Mouse (Mus musculus): ENCODE measurements around the gene Fibcd1. TPM values are rescaled to one million over a fixed set of nuclear protein-coding genes. Genes with fewer than 3 reads are reported as not detected.
A peak's percentile ranks its signal among the peaks of the same experiment; 100 is the strongest.

Gene Fibcd1
- polyA plus RNA-seq, 1 experiment from 2014 or later, result 0.46 TPM

DNA sequence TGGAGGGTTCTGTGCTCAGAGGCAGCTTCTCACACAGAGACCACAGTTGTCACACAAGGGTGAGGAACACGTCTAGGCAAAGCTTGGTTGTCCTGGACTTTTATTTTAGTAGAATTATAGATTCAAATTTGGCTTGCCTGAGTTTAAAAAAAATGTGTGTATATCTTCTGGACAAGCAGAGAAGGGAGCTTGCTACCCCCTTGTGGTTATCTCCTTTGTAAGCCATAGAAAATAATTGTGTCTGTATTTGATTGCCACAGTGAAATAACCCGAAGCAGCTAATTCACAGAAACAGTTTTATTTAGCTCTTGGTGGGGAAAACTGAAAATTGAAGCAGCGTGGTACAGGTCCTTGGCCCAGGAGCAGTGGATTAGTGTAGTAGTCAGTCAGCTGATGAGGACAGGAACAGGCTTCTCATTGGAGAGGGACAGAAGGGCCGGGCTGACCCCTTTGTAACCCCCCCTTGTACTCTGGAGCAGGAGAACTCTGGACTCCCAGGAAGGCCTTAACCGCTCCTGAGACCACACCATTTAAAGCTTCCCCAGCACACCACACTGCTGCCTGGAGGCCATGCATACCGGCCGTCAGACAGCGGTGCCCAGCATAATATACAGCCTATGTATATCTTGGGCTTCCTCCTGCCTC lies 62.7 kb downstream of the Fibcd1 start:
- Histone ChIP-seq H3K9ac (ENCODE audit: low read length) (no peak overlapping the region), H3K4me2 (ENCODE audit: low read length) (no peak overlapping the region), H3K4me3 (ENCODE audit: low read depth, low read length) (no peak overlapping the region), H3K4me1 (replicated peaks; ENCODE audit: control insufficient read depth, insufficient read depth, low read length) (no peaks in the 10 kb centered on the region), H3K9me3 (ENCODE audit: control insufficient read depth, low read length) (no peaks in the 10 kb centered on the region), H3K27me3 (replicated peaks; ENCODE audit: control insufficient read depth, insufficient read depth, low read length) (no peaks in the 10 kb centered on the region), H3K36me3 (ENCODE audit: control insufficient read depth, insufficient read depth, low read length) (peaks cover 97% of the 10 kb centered on the region), H3K27ac (ENCODE audit: low read depth) (no peak overlapping the region)
- 67% methylated on average over 8 of the region's 8 CpGs for WGBS
- ATAC-seq (replicated peaks; ENCODE audit: low FRiP score, low TSS enrichment, low read depth) (no peak), DNase-seq (ENCODE audit: low spot score) (no peak)

DNA sequence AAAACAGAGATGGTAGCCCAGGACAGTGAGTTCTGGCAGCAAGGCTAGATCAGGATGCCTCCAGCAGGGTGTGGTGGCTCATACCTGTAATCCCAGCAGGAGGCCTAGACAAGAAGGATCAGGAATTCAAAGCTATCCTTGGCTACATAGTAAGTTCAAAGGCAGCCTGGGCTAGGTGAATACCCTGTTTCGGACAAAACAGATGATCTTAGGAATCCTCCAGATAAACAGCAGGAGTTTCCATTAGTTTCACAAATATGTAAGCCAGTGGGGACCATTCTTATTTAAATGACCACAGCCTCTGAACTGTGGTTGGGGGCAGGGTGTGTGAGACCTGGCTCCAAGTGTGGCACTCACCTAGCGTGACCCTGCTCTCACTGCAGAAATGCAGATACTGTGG lies 66.5 kb downstream of the Fibcd1 start:
- Histone ChIP-seq H3K4me3 (ENCODE audit: low read depth, low read length) (no peak overlapping the region), H3K36me3 (ENCODE audit: control insufficient read depth, insufficient read depth, low read length) (peaks cover 68% of the 10 kb centered on the region), H3K27me3 (replicated peaks; ENCODE audit: control insufficient read depth, insufficient read depth, low read length) (no peaks in the 10 kb centered on the region), H3K9ac (ENCODE audit: low read length) (no peak overlapping the region), H3K27ac (ENCODE audit: low read depth) (no peak overlapping the region), H3K9me3 (ENCODE audit: control insufficient read depth, low read length) (no peaks in the 10 kb centered on the region), H3K4me1 (replicated peaks; ENCODE audit: control insufficient read depth, insufficient read depth, low read length) (no peaks in the 10 kb centered on the region), H3K4me2 (ENCODE audit: low read length) (no peak overlapping the region)
- 81% methylated on average over 2 of the region's 2 CpGs for WGBS
- no peak for ATAC-seq (replicated peaks; ENCODE audit: low FRiP score, low TSS enrichment, low read depth)
- no peak for DNase-seq (ENCODE audit: low spot score)

DNA sequence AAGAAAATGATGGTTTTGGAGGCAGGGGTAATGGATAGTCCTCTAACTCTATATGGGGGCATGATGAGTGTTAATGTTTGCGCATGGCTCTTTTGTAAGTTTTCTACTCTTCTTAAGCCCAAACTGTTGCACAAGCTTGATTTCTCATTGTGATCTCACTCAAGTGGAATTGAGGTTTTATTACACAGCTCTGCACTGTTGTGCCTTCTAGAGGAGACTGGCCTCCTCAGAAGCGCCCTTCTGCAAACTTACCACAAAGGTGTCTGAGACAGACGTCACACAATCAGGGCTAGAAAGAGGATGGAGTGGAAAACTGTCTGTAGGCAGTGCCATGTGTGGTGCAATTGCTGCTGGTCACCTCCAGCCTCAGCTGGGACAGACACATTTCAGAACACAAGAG lies 69.3 kb downstream of the Fibcd1 start:
- no peak overlapping the region for H3K27ac ChIP-seq (ENCODE audit: low read depth)
- H3K4me2 ChIP-seq (ENCODE audit: low read length), result no peak overlapping the region
- DNase-seq (ENCODE audit: low spot score) (no peak), ATAC-seq (replicated peaks; ENCODE audit: low FRiP score, low TSS enrichment, low read depth) (no peak)
- no peaks in the 10 kb centered on the region for H3K9me3 ChIP-seq (ENCODE audit: control insufficient read depth, low read length)
- H3K4me3 ChIP-seq (ENCODE audit: low read depth, low read length), result no peak overlapping the region
- H3K9ac ChIP-seq (ENCODE audit: low read length), result no peak overlapping the region
- 98% methylated on average over 3 of the region's 3 CpGs for WGBS
- H3K27me3 ChIP-seq (replicated peaks; ENCODE audit: control insufficient read depth, insufficient read depth, low read length), result no peaks in the 10 kb centered on the region
- peaks cover 41% of the 10 kb centered on the region for H3K36me3 ChIP-seq (ENCODE audit: control insufficient read depth, insufficient read depth, low read length)
- peaks cover 15% of the 10 kb centered on the region for H3K4me1 ChIP-seq (replicated peaks; ENCODE audit: control insufficient read depth, insufficient read depth, low read length)

DNA sequence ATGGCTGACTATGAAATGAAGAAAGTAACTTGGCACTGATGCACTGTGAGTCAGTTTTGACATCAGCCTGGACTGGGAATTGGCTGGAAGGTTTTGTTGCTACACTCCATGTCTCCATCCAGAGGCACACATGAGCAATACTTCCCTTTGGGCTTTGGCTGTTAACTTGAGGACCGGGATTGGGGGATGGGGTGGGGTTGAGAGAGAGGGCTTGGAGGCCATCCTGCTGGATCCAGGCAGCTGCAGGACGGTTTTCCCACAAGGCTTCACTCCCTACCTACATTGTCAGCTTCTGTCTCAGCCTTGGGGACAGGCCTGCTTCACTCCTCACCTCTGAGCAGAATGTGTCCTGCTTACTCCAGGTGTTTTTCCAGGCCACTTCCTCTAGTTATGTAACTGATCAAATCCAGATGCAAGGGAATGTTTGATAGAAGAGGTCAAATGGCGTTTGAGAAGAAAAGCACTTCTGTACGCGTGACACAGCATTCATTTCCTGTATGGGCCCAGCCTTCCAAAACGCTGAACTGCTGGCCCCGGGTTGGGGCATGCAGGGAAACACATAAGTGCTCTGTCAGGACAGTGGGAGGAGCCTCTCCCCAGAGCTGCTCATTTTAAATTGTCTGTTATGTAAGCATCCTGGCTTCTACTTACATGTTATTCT lies 74.9 kb downstream of the Fibcd1 start:
- Histone ChIP-seq H3K4me1 (replicated peaks; ENCODE audit: control insufficient read depth, insufficient read depth, low read length) (peaks cover 59% of the 10 kb centered on the region), H3K36me3 (ENCODE audit: control insufficient read depth, insufficient read depth, low read length) (no peaks in the 10 kb centered on the region), H3K4me3 (ENCODE audit: low read depth, low read length) (no peak overlapping the region), H3K27ac (ENCODE audit: low read depth) (peak overlapping the region; percentile 88), H3K27me3 (replicated peaks; ENCODE audit: control insufficient read depth, insufficient read depth, low read length) (no peaks in the 10 kb centered on the region), H3K4me2 (ENCODE audit: low read length) (peak overlapping the region; percentile 7; the same call in 1 of the 2 replicates), H3K9ac (ENCODE audit: low read length) (no peak overlapping the region), H3K9me3 (ENCODE audit: control insufficient read depth, low read length) (no peaks in the 10 kb centered on the region)
- ATAC-seq (replicated peaks; ENCODE audit: low FRiP score, low TSS enrichment, low read depth) (peak; percentile 70; the same call in 1 of the 2 replicates), DNase-seq (ENCODE audit: low spot score) (peak; percentile 63)
- 11% methylated on average over 7 of the region's 7 CpGs for WGBS

DNA sequence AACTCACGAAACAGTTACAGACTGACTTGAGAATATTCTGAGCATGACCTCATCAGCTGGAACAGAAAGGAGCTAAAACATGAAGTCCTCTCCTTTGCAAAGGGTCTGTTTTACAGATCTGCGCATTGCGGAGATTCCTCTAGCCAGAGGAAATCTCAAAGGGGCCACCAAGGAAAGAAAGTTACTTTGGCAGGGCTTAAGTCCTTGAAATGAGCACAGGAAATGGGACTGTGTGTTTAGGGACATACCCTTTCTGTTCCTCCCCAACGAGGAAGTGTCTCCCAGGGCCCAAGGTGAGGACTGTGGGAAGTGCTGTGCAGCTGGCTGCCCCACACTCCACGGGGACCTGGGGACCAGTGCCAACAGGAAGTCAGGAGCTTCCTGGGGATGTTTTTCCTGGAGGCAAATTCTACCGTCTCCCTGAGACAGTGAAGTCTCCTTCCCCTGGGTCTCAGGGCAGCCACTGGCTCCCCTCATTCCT lies 76.1 kb downstream of the Fibcd1 start:
- DNase-seq (ENCODE audit: low spot score) (peak; percentile 66), ATAC-seq (replicated peaks; ENCODE audit: low FRiP score, low TSS enrichment, low read depth) (no peak)
- Histone ChIP-seq H3K9ac (ENCODE audit: low read length) (peak overlapping the region; percentile 38; the same call in 1 of the 2 replicates), H3K27ac (ENCODE audit: low read depth) (peak overlapping the region; percentile 88), H3K9me3 (ENCODE audit: control insufficient read depth, low read length) (no peaks in the 10 kb centered on the region), H3K4me1 (replicated peaks; ENCODE audit: control insufficient read depth, insufficient read depth, low read length) (peaks cover 60% of the 10 kb centered on the region), H3K4me2 (ENCODE audit: low read length) (peak overlapping the region; percentile 28), H3K36me3 (ENCODE audit: control insufficient read depth, insufficient read depth, low read length) (0 out of 2 replicates have a peak, but pooled peaks cover 1% of the 10 kb centered on the region), H3K27me3 (replicated peaks; ENCODE audit: control insufficient read depth, insufficient read depth, low read length) (no peaks in the 10 kb centered on the region), H3K4me3 (ENCODE audit: low read depth, low read length) (no peak overlapping the region)
- 10% methylated on average over 6 of the region's 6 CpGs for WGBS

DNA sequence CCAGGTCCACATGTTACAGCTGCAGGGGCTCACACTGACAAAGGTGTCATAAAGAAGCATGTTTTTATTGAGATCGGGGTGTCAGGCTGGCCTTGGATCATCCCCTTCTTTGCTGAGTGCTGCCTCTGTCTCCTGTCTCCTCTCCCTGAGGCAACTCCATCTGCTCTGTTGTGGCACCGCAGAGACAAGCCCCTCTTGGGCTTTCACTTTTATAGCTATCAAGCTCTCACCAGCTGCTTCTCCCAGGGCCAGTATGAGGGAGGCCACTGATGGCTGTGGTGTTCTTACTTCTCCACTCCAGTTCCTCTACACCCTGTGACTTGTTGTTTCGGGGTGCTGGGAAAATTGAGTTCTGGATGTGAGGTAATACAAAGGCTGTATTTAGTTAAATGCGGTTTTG lies 76.7 kb downstream of the Fibcd1 start:
- Histone ChIP-seq H3K4me3 (ENCODE audit: low read depth, low read length) (no peak overlapping the region), H3K9ac (ENCODE audit: low read length) (no peak overlapping the region), H3K36me3 (ENCODE audit: control insufficient read depth, insufficient read depth, low read length) (0 out of 2 replicates have a peak, but pooled peaks cover 5% of the 10 kb centered on the region)

DNA sequence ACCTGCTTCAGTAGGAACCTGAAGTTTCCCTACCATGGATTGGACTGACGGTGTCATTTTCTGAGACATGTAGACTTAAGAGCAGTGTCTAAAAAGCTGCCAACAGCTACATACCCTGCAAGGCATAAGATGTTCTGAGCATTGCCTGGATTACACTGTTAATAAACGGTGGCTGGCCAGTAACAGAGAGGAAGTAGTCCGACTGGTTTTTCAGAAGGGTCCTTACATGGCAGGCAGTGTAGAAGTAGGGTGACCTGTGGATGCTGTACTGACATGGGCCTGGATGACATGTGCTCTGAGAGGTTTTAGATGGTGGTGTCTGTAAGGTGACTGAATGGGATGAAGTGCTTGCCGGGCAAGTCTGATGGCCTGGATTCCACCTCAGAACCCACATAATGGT lies 78.0 kb downstream of the Fibcd1 start:
- Histone ChIP-seq H3K9me3 (ENCODE audit: control insufficient read depth, low read length) (no peaks in the 10 kb centered on the region), H3K27ac (ENCODE audit: low read depth) (no peak overlapping the region), H3K4me2 (ENCODE audit: low read length) (no peak overlapping the region), H3K4me3 (ENCODE audit: low read depth, low read length) (no peak overlapping the region), H3K9ac (ENCODE audit: low read length) (no peak overlapping the region), H3K27me3 (replicated peaks; ENCODE audit: control insufficient read depth, insufficient read depth, low read length) (no peaks in the 10 kb centered on the region), H3K36me3 (ENCODE audit: control insufficient read depth, insufficient read depth, low read length) (0 out of 2 replicates have a peak, but pooled peaks cover 5% of the 10 kb centered on the region), H3K4me1 (replicated peaks; ENCODE audit: control insufficient read depth, insufficient read depth, low read length) (peaks cover 69% of the 10 kb centered on the region)
- ATAC-seq (replicated peaks; ENCODE audit: low FRiP score, low TSS enrichment, low read depth), result no peak
- no peak for DNase-seq (ENCODE audit: low spot score)
- 65% methylated on average over 4 of the region's 4 CpGs for WGBS

More for the DNA sequence above, 76.7 kb downstream of the Fibcd1 start:
- no peaks in the 10 kb centered on the region for H3K9me3 ChIP-seq (ENCODE audit: control insufficient read depth, low read length)
- ATAC-seq (replicated peaks; ENCODE audit: low FRiP score, low TSS enrichment, low read depth) (no peak), DNase-seq (ENCODE audit: low spot score) (no peak)
- WGBS, result 18% methylated on average over 4 of the region's 4 CpGs
- peak overlapping the region; percentile 28 for H3K4me2 ChIP-seq (ENCODE audit: low read length)
- H3K27ac ChIP-seq (ENCODE audit: low read depth), result peak overlapping the region; percentile 88
- peaks cover 64% of the 10 kb centered on the region for H3K4me1 ChIP-seq (replicated peaks; ENCODE audit: control insufficient read depth, insufficient read depth, low read length)
- H3K27me3 ChIP-seq (replicated peaks; ENCODE audit: control insufficient read depth, insufficient read depth, low read length), result no peaks in the 10 kb centered on the region

DNA sequence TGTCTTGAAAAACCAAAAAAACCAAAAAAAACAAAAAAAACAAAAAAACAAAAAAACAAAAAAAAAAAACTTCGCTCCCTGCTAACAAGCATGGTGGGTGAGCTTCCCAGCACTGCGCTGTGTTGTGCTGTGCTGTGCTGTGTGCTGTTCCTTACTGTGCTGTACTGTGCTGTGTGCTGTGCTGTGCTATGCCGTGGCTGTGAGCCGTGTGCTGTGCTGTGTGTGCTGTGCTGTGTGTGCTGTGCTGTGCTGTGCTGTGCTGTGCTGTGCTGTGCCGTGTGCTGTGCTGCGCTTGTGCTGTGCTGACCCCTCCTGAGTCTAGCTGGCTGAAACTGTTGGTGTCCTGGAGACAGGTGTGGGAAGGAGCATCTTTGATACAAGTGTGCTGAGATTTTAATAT lies 78.7 kb downstream of the Fibcd1 start:
- ATAC-seq (replicated peaks; ENCODE audit: low FRiP score, low TSS enrichment, low read depth) (no peak), DNase-seq (ENCODE audit: low spot score) (no peak)
- H3K4me1 ChIP-seq (replicated peaks; ENCODE audit: control insufficient read depth, insufficient read depth, low read length), result peaks cover 72% of the 10 kb centered on the region
- H3K27ac ChIP-seq (ENCODE audit: low read depth), result no peak overlapping the region
- H3K36me3 ChIP-seq (ENCODE audit: control insufficient read depth, insufficient read depth, low read length), result 0 out of 2 replicates have a peak, but pooled peaks cover 5% of the 10 kb centered on the region
- H3K4me2 ChIP-seq (ENCODE audit: low read length), result no peak overlapping the region
- WGBS, result 92% methylated on average over 6 of the region's 6 CpGs
- no peak overlapping the region for H3K4me3 ChIP-seq (ENCODE audit: low read depth, low read length)
- no peaks in the 10 kb centered on the region for H3K27me3 ChIP-seq (replicated peaks; ENCODE audit: control insufficient read depth, insufficient read depth, low read length)
- H3K9me3 ChIP-seq (ENCODE audit: control insufficient read depth, low read length), result no peaks in the 10 kb centered on the region
- no peak overlapping the region for H3K9ac ChIP-seq (ENCODE audit: low read length)
